Mouse (Mus musculus) midbrain, embryonic 13.5 days (tissue): ENCODE data around the gene M1ap. TPM values are rescaled to one million over a fixed set of nuclear protein-coding genes. Genes with fewer than 3 reads are reported as not detected.

Source experiments
- ATAC-seq: fragments of 200-750 bp; cut with Nextera tagmentation; 2 replicates; pipeline ENCODE4 v1.8.0; 2017; ENCODE audit warnings: mild to moderate bottlenecking, moderate TSS enrichment, moderate library complexity
- H3K27ac ChIP-seq: fragments of 300-500 bp; sonication (generic); 2 replicates; pipeline ENCODE4 v1.5.1; 2015; ENCODE audit warnings: inconsistent platforms, mild to moderate bottlenecking, moderate library complexity
- H3K27me3 ChIP-seq: fragments of 300-500 bp; sonication (generic); 2 replicates; pipeline ENCODE4 v1.6.1; 2015; ENCODE audit warnings: mild to moderate bottlenecking, inconsistent platforms
- H3K36me3 ChIP-seq: fragments of 300-500 bp; sonication (generic); 2 replicates; pipeline ENCODE4 v1.6.1; 2015; ENCODE audit warnings: mild to moderate bottlenecking, inconsistent platforms
- H3K4me1 ChIP-seq: fragments of 300-500 bp; sonication (generic); replicated peaks from 2 replicates; pipeline ENCODE4 v1.6.1; 2015; ENCODE audit warnings: inconsistent platforms
- H3K4me2 ChIP-seq: fragments of 300-500 bp; sonication (generic); replicated peaks from 2 replicates; pipeline ENCODE4 v1.6.1; 2015; ENCODE audit warnings: moderate library complexity, mild to moderate bottlenecking, inconsistent platforms
- H3K4me3 ChIP-seq: fragments of 300-500 bp; sonication (generic); replicated peaks from 2 replicates; pipeline ENCODE4 v1.5.1; 2015; ENCODE audit warnings: mild to moderate bottlenecking, inconsistent platforms
- H3K9ac ChIP-seq: fragments of 300-500 bp; sonication (generic); replicated peaks from 2 replicates; pipeline ENCODE4 v1.6.1; 2015; ENCODE audit warnings: mild to moderate bottlenecking, inconsistent platforms
- H3K9me3 ChIP-seq: fragments of 300-500 bp; sonication (generic); 2 replicates; pipeline ENCODE4 v1.6.1; 2016; ENCODE audit warnings: mild to moderate bottlenecking, inconsistent platforms
- WGBS: fragments of 180-500 bp; shearing (Covaris S2); methylation state at CpG from one replicate; pipeline ENCODE4 v1.1.7; 2015; 5-methylcytosine and 5-hydroxymethylcytosine counted together
- microRNA-seq: library from miRNA; unstranded; fragments of <30 nt; microRNA quantifications from one replicate; pipeline ENCODE4, GENCODE M21; 2016
- polyA plus RNA-seq: library from polyadenylated mRNA; unstranded; fragments of >200 nt; fragmentation: Nextera tagmentation; extraction: Ambion mirVana; gene quantifications from 2 replicates; pipeline ENCODE4 v1.2.1, GENCODE M21; 2015

The M1ap gene
- polyA plus RNA-seq, 1 experiment from 2014 or later: not detected

DNA sequence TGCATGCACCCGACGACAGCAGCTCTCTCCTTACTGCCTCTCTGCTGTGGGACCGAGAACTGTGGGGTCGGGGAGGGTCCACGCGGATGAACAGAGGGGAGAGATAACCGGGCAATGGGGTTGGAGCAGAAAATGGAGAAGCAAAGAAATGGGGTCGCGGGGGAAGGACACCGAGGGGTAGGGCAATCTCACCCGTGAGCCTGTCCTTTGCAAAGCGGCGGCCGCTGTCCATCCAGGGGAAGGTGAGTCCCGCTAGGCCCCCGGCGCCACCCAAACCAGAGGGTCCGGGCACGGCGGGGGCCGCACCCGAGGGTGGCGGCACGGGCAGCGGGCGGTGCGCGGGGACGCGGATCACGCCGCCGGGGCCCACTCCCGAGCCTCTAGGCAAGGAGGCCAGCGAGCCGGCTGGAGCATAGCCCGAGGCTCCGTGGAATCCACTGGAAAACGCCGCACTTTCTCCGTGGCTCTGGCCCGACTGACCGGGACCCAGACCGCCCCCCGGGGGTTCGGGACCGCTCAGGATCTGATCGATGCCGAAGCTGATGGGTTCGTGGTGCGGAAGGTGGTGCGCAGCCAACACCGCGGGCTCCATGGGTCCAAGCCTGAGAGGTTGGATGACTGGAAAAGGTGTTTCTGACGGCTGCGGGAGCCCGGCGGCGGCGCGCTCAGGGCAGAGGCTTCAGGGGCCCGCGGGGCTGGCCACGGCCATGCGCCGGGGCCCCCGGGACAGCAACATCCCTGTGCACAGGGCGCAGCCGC is 123.0 kb downstream of the M1ap start:
- peaks cover 25% of the 10 kb centered on the region for H3K4me1 ChIP-seq
- H3K9ac ChIP-seq: no peak overlapping the region
- peak overlapping the region; percentile 17 for H3K4me2 ChIP-seq
- ATAC-seq: no peak
- H3K9me3 ChIP-seq: no peaks in the 10 kb centered on the region
- H3K27me3 ChIP-seq: peaks cover 100% of the 10 kb centered on the region
- H3K4me3 ChIP-seq: peak overlapping the region; percentile 16; the same call in 1 of the 2 replicates
- no peaks in the 10 kb centered on the region for H3K36me3 ChIP-seq
- WGBS: 1% methylated on average over 68 of the region's 69 CpGs
- no peak overlapping the region for H3K27ac ChIP-seq

DNA sequence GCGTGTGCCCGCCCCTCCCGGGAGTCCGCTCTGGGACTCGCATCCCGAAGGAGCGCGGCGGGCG is 123.4 kb downstream of the M1ap start, which contains the start of gene Tlx2:
Gene Tlx2 (minus strand): TSS at position 47 of the 64 bp plus-strand sequence.
- 0 out of 2 replicates have a peak, but pooled peaks have one; percentile 7 for ATAC-seq
- H3K9me3 ChIP-seq: no peaks in the 10 kb centered on the region
- no peak within 1 kb of the TSS for H3K27ac ChIP-seq
- peaks cover 100% of the 10 kb centered on the region for H3K27me3 ChIP-seq
- peak within 1 kb of the TSS; percentile 17 for H3K4me2 ChIP-seq
- WGBS: 0% methylated on average over 3 of the region's 10 CpGs
- H3K36me3 ChIP-seq: no peaks in the 10 kb centered on the region
- no peak within 1 kb of the TSS for H3K9ac ChIP-seq
- H3K4me1 ChIP-seq: peaks cover 25% of the 10 kb centered on the region
- peak within 1 kb of the TSS; percentile 16 for H3K4me3 ChIP-seq

DNA sequence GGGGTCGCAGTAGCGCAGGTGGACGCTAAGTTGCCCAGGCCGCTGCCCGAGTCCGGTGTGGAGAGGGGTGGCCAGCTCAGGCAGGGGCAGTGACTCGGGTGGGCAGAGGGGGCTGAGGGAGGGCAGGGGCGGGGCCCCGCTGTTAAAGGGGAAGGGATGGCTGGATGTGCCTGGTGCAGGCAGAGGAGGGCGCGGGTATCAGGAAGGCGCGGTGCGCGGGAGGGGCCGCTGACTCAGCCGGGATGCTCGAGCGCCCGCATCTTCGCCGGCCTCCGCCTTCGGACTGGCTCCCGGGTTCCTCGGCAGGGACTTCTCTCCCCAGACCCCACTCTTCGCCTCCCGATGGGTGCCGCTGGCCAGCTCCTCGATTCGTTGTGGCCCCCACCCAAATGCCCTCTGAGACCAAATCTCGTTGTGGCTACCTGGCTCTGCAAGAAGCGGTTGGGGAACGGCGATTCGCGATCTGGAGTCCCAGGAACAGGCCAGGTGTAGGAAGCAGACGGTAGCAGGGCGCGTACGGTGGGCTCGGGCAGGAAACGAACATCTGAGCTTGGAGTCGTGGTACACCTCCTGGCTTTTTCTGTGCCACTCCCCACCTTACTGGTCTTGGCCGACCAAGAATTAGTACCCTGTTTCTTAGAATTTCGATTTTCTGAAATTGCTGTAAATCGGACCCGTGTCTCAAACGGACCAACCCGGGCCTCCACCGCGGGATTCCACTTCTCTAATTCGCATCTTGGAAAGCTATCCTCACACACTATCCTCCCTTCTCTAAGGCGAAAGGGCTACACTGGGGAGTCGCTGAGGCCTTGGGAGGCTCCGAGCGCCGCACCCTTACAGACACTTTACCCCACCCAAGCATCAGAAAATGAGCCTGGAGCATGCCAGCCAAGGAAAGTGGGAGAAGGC is 123.9 kb downstream of the M1ap start:
- H3K4me2 ChIP-seq: peak overlapping the region; percentile 17
- H3K27ac ChIP-seq: no peak overlapping the region
- H3K4me1 ChIP-seq: peaks cover 25% of the 10 kb centered on the region
- no peak overlapping the region for H3K9ac ChIP-seq
- no peaks in the 10 kb centered on the region for H3K36me3 ChIP-seq
- 0 out of 2 replicates have a peak, but pooled peaks have one; percentile 31 for ATAC-seq
- H3K4me3 ChIP-seq: peak overlapping the region; percentile 16
- peaks cover 100% of the 10 kb centered on the region for H3K27me3 ChIP-seq
- WGBS: 2% methylated on average over 53 of the region's 58 CpGs
- no peaks in the 10 kb centered on the region for H3K9me3 ChIP-seq

DNA sequence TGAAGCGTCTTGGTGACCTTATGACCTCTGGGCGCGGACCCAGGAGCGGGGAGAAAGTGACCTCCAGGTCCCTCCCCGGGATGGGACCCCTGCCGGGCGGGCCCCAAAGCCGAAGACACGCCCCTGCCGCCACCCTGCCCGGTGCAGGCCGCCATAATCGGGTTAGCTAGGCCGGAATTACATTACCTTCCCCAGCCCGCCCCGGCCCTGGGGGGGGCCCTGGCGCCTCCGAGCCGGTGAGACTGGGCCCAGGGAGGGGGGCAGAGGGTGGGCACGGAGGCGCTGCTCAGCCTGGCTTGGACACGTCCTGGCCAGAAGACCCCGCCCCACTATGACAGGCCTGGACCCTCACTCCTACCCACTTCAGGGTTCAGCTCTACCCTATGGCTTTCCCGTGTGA is 124.5 kb downstream of the M1ap start:
- WGBS: under 1% methylated on average over 20 of the region's 24 CpGs
- peaks cover 100% of the 10 kb centered on the region for H3K27me3 ChIP-seq
- peak overlapping the region; percentile 8; the same call in 1 of the 2 replicates for H3K4me3 ChIP-seq
- peaks cover 25% of the 10 kb centered on the region for H3K4me1 ChIP-seq
- H3K4me2 ChIP-seq: no peak overlapping the region
- H3K36me3 ChIP-seq: no peaks in the 10 kb centered on the region
- H3K27ac ChIP-seq: no peak overlapping the region
- 0 out of 2 replicates have a peak, but pooled peaks have one; percentile 49 for ATAC-seq
- no peaks in the 10 kb centered on the region for H3K9me3 ChIP-seq
- H3K9ac ChIP-seq: no peak overlapping the region

DNA sequence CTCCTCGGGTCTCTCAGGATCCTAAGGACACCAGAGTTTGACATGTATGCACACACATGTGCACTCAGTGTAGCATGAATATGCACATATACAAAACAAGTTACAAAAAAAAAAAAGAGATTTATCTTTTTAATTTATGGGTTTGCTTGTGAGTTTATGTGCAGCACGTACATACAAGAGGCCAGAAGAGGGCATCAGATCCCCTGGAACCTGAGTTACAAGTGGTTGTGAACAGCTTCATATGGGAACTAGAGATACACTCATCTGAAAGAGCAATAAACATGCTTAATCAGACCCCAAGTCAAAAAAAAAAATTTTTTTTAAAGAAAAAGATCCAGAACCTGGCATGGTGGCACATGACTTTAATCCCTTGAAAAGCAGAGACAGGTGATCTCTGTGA is 128.3 kb downstream of the M1ap start:
- Histone ChIP-seq H3K4me2 (no peak overlapping the region), H3K9me3 (no peaks in the 10 kb centered on the region), H3K4me1 (peaks cover 33% of the 10 kb centered on the region), H3K4me3 (no peak overlapping the region), H3K27ac (no peak overlapping the region), H3K36me3 (0 out of 2 replicates have a peak, but pooled peaks cover under 1% of the 10 kb centered on the region), H3K9ac (no peak overlapping the region), H3K27me3 (peaks cover 72% of the 10 kb centered on the region)
- WGBS: 12% methylated on average over 2 of the region's 2 CpGs
- no peak for ATAC-seq

DNA sequence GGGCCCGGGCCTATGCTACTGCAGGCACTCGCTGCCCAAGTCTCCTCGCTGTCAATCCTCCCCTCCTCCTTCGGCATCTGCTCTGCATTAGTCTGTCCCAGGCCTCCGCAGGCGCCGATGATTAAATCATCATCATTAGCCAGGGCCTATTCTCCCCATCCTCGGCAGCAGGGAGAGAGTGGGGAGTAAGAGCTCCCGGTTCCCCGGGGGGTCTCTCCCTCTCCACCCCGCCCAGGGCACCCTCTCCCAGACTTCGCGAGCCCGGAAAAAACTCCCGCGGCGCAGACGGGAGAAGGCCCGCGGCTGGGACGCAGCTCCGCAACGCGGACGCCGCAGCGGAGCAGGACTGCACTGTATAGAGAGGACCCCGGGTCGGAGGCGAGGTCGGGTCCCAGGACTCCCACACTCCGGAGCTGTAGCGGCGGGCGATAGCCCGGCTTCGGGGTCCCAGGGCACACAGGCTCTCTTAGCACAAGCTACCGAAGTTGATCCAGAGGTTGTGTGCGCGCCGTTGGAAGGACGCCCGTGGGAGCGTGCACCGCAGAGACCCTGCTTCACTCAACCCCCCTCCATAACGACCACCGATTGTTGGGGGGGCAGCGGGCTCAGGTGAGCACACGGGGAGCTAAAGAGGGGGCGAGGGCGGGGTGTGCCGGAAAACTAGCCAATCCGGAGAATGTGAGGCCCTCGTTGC is 131.1 kb downstream of the M1ap start, which contains the start of gene Pcgf1:
Gene Pcgf1 (plus strand): TSS at position 240 of the 694 bp plus-strand sequence.
- under 1% methylated on average over 54 of the region's 54 CpGs for WGBS
- peaks cover 54% of the 10 kb centered on the region for H3K27me3 ChIP-seq

DNA sequence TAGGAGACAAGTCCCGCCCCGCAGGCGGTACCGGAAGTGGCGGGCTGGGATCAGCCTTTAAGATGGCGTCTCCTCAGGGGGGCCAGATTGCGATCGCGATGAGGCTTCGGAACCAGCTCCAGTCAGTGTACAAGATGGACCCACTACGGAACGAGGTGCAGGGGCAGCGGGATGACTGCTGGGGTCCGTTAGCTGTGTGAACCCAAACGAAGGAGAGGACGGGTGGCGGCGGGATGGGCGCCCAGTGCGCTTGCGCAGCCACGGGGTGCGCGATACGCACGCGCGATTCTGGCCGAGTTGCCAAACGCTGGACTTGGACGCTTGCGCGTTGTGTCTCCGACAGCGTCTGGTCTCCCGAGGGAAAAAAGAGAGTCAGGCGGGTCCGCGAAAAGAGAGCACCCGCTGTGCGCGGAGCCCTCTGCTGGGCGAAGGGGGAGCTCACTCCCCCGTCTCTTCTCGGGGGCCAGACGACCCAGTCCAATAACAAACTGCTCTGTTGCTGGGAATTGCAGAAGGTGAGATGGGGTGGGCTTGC is 131.7 kb downstream of the M1ap start:
- Histone ChIP-seq H3K4me2 (peak overlapping the region; percentile 82), H3K4me3 (peak overlapping the region; percentile 72), H3K4me1 (peaks cover 25% of the 10 kb centered on the region), H3K36me3 (peaks cover 23% of the 10 kb centered on the region), H3K27me3 (peaks cover 54% of the 10 kb centered on the region), H3K9me3 (no peaks in the 10 kb centered on the region), H3K9ac (peak overlapping the region; percentile 77), H3K27ac (peak overlapping the region; percentile 91)
- ATAC-seq: peak; percentile 92
- WGBS: under 1% methylated on average over 46 of the region's 46 CpGs

More for the DNA sequence above, 131.1 kb downstream of the M1ap start, which contains the start of gene Pcgf1:
- Histone ChIP-seq H3K4me2 (peak within 1 kb of the TSS; percentile 88), H3K9me3 (no peaks in the 10 kb centered on the region), H3K36me3 (peaks cover 23% of the 10 kb centered on the region), H3K9ac (peak within 1 kb of the TSS; percentile 77), H3K4me1 (peaks cover 25% of the 10 kb centered on the region), H3K27ac (peak within 1 kb of the TSS; percentile 91), H3K4me3 (peak within 1 kb of the TSS; percentile 72)
- peak; percentile 87 for ATAC-seq

Small RNAs within 50 kb of the gene (microRNA-seq; reads per million reads assigned to microRNA genes)
- gene Mir7040: not detected

Other genes with a start within 250 kb of the M1ap start
- 84.0 and 87.2 TPM in 2 replicates for gene Pole4, start 241.5 kb upstream of the M1ap start, polyA plus RNA-seq
- gene Hk2, start 172.4 kb upstream of the M1ap start, polyA plus RNA-seq: 6.1 and 6.6 TPM in 2 replicates
- 11.0 and 11.6 TPM in 2 replicates for gene Sema4f, start 7.1 kb upstream of the M1ap start, polyA plus RNA-seq
- 3.1 and 4.1 TPM in 2 replicates for gene Dok1, start 86.6 kb downstream of the M1ap start, polyA plus RNA-seq
- gene Loxl3, start 87.3 kb downstream of the M1ap start, polyA plus RNA-seq: 4.7 and 6.2 TPM in 2 replicates
- 160 and 165 TPM in 2 replicates for gene Aup1, start 107.6 kb downstream of the M1ap start, polyA plus RNA-seq
- gene Htra2, start 108.4 kb downstream of the M1ap start, polyA plus RNA-seq: 62.4 and 65.3 TPM in 2 replicates
- 0.75 and 1.00 TPM in 2 replicates for gene Dqx1, start 110.9 kb downstream of the M1ap start, polyA plus RNA-seq
- not detected in 2 replicates for gene Tlx2, start 123.4 kb downstream of the M1ap start, polyA plus RNA-seq
- 52.6 and 53.4 TPM in 2 replicates for gene Pcgf1, start 131.0 kb downstream of the M1ap start, polyA plus RNA-seq
- gene Lbx2, start 139.5 kb downstream of the M1ap start, polyA plus RNA-seq: not detected in 2 replicates
- gene Ccdc142, start 154.7 kb downstream of the M1ap start, polyA plus RNA-seq: 4.3 and 5.7 TPM in 2 replicates
- gene Gm42688, start 154.7 kb downstream of the M1ap start, polyA plus RNA-seq: 3.7 and 5.0 TPM in 2 replicates
- gene Mrpl53, start 162.1 kb downstream of the M1ap start, polyA plus RNA-seq: 137 and 146 TPM in 2 replicates
- 16.0 and 26.9 TPM in 2 replicates for gene Mogs, start 168.6 kb downstream of the M1ap start, polyA plus RNA-seq
- 228 and 253 TPM in 2 replicates for gene Wbp1, start 174.7 kb downstream of the M1ap start, polyA plus RNA-seq
- 12.1 and 14.9 TPM in 2 replicates for gene Ino80b, start 178.5 kb downstream of the M1ap start, polyA plus RNA-seq
- 16.5 and 18.8 TPM in 2 replicates for gene Rtkn, start 188.6 kb downstream of the M1ap start, polyA plus RNA-seq
- gene Wdr54, start 209.5 kb downstream of the M1ap start, polyA plus RNA-seq: 16.1 and 19.2 TPM in 2 replicates
- 3.0 and 3.3 TPM in 2 replicates for gene 1700003E16Rik, start 209.5 kb downstream of the M1ap start, polyA plus RNA-seq
- gene Dctn1, start 219.0 kb downstream of the M1ap start, polyA plus RNA-seq: 127 and 140 TPM in 2 replicates